Mouse (Mus musculus): ENCODE measurements around the gene Runx1. TPM values are rescaled to one million over a fixed set of nuclear protein-coding genes. Genes with fewer than 3 reads are reported as not detected.

Runx1 gene
- total RNA-seq, 2 experiments from 2014 or later: 3.0 to 3.3 TPM

DNA sequence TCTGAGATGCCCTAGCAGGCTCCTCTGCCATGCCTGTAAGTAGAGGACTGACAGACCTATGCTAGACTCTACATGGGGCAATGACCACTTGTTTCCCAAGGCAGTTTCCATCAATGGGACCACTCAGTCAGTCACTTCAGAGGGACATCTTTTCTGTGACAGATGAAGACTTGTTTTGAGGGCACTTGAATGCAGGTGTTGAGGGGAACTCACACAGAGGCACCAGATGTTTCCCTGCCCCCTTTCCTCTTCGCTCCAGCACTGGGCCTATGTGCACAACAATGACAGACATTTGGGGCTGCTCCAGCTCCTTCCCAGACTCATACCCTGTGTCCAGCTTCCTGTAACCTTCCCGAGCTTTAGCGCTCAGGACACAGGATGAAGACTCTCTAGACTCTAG is 65.9 kb downstream of the Runx1 start:
- intact Hi-C loops (cut with DNase I): no loop called here
- DNase-seq: no peak

DNA sequence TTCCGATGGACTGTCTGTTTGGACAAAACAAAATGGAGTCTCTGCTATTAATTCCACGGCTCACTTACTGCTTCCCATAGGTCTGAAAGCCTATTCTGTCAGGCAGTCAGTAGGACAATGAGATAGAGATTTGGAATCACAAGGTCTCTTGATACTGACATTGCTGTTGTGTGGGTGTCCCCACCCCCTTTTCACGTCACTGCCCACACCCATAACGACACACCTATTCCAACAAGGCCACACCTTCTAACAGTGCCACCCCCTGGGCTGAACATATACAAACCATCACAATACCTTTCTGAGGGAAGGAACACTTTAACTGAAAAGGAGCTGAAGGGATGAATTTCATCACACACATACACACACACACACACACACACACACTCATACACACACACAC is 68.4 kb downstream of the Runx1 start:
- no peak for DNase-seq
- intact Hi-C loops (cut with DNase I): no loop called here

GRCm38 (mm10) chr16:92753944-92754343 is 72.0 kb downstream of the Runx1 start:
- DNase-seq: no peak
- intact Hi-C loops (cut with DNase I): no loop called here

GRCm38 (mm10) chr16:92753139-92753538 is 72.8 kb downstream of the Runx1 start:
- no peak for DNase-seq
- intact Hi-C loops (cut with DNase I): no loop called here

DNA sequence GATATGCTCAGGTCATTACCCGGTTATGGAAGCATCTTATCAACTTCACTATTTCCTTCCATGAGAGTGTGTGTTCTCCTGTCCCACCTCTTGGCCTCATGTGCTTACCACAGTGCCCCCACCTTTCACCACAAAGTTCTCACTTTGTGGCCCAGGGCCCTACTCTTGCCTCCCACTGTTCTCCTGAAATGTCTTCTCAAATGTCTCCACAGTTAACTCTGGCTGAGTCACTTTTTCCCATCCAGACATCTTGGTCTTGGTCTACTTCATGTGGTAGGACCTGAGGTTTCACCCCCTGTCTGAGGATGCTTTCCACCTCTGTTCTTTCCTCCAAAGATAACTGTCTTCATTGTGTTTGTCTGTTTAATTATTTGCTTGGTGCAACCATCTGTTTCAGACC is 77.7 kb downstream of the Runx1 start:
- intact Hi-C loops (cut with DNase I): no loop called here
- DNase-seq: no peak

DNA sequence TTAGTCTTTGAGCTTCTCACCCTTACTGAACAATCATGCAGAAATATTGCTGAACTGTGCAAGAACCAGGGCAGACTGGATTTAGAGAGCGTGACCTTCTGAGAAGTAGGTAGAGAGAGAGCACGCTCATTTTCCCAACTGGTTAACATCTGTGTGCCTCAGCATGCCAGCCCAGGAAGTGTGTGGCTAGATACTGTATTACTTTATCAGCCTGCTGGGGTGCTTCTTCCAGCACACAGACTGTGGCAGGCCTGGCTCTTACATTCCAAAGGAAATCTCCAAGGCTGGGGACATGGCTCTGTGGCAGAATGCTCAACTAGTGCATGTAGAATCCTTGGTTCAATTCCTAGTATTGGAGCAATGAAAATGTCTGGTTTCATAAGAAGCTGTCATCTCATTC is 78.9 kb downstream of the Runx1 start:
- intact Hi-C loops (cut with DNase I): no loop called here
- no peak for DNase-seq

- DNase-seq: no peak
- intact Hi-C loops (cut with DNase I): no loop called here
Observed at GRCm38 (mm10) chr16:92745239-92745638, 80.7 kb downstream of the Runx1 start.

- intact Hi-C loops (cut with DNase I): no loop called here
- DNase-seq: no peak
Observed at GRCm38 (mm10) chr16:92744172-92744777, 81.7 kb downstream of the Runx1 start.

- intact Hi-C loops (cut with DNase I): no loop called here
- DNase-seq: no peak
Observed at GRCm38 (mm10) chr16:92743755-92744154, 82.2 kb downstream of the Runx1 start.

GRCm38 (mm10) chr16:92741342-92741741 is 84.6 kb downstream of the Runx1 start:
- DNase-seq: no peak
- intact Hi-C loops (cut with DNase I): no loop called here

DNA sequence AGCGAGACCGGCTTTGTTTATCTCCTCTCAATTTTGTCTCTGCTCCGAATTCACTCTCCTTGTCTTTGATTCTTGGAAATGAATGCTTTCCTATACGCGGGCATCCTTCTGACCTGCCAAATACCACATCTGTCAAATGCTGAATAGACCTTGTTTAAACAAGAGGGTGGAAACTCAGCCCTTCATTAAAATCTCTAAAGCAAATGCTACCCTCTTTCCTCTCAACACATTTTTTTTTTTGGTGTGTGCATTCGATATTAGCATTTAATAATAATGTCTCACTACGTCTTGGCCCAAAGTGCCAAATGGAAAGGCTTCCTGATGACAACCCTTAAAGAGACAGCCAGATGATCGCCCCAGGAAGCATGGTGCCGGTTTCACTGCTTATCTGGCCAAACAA is 85.4 kb downstream of the Runx1 start:
- intact Hi-C loops (cut with DNase I): no loop called here
- no peak for DNase-seq

DNA sequence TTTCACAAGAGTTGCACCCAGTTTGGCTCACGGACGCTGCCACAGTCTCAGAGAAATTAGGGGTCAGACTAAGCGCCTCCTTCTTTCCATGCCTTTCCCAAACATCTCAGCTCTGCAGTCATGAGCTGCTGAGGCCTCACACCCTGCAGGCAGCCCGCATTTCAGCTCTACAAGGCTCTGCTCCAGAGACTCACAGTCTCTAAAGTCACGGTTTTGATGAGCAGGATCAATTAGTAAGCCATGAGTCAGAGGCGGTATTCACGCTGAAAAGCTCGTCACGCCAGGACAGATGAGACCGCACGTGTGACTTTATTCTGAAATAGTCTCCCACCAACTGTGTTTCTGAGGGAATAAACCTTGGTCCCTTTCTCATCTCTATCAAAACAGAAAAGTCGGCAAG is 86.0 kb downstream of the Runx1 start:
- DNase-seq: no peak
- intact Hi-C loops (cut with DNase I): no loop called here

DNA sequence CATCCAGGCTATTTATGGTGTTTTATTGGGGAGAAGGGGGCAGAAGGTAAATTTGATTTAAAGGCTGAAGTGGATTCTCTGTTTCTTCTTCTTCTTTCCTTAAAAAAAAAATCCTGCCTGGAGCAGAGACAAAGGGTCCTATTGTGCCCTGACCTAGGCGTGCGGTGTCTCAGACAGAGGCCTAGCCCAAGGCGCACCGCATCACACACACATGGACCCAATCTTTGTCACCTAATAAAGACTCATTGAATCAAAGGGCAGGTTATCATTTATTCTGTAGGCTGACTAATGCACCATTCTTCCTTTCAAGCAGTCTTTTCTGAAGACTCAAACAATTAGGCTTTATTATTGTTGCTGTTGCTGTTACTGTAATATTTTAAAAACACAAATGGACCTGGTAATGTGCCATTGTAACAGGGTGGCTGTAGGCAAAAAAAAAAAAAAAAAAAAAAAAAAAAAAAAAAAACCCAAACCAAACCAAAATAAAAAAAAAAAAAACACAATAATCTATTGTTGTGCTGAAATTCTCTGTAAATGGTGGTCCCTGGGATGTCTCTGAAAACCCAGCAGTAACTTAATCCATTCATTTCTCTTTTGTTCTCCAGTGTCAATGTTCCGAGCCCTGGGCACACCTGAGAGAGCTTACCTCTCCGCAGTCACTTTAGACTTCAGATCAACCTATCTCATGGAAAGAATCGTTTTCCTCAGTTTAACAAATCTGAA is 86.7 kb downstream of the Runx1 start:
- no peak for DNase-seq
- intact Hi-C loops (cut with DNase I): no loop called here

GRCm38 (mm10) chr16:92738476-92739010 is 87.4 kb downstream of the Runx1 start:
- no peak for DNase-seq
- intact Hi-C loops (cut with DNase I): no loop called here

GRCm38 (mm10) chr16:92726870-92727269 is 99.1 kb downstream of the Runx1 start:
- no peak for DNase-seq
- intact Hi-C loops (cut with DNase I): no loop called here

DNA sequence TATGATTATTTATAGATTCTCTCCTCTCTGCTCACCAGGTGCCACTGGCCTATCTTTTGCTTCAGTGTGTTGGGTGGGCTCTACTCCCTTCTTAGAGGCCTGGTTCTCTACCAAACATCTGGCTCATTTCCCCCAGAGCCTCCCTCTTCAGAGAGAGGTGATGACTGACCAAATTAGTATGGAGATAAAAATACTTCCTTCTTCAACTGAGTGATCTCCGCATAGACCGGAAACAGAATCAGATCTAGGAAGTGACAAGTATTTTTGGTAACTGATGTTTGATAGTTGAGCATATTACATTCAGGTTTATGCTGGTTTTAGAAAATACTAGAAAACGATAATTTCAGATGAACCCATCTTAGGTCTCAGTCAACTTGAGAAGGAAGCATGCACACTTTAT is 101.4 kb downstream of the Runx1 start:
- intact Hi-C loops (cut with DNase I): no loop called here
- DNase-seq: no peak

GRCm38 (mm10) chr16:92720678-92721077 is 105.3 kb downstream of the Runx1 start:
- intact Hi-C loops (cut with DNase I): no loop called here
- no peak for DNase-seq

DNA sequence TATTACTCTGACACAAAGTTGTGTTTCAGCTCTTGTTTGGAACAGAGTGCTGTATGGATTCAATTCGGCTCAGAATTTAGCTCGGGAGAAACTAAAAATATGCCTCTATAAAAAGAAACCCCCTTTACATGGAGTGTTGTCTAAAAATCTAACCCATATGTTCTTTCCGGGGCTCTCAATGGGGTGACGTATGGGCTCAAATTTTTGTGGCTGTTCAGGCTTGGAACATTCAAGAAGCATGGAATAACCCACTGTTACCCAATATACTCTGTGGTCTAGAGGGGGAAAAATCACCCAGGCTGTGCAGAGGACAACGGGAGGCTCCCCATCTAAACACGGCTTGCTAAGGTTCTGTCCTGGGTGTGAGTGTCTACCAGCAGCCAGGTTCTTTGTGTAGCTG is 106.2 kb downstream of the Runx1 start:
- intact Hi-C loops (cut with DNase I): no loop called here
- DNase-seq: no peak

DNA sequence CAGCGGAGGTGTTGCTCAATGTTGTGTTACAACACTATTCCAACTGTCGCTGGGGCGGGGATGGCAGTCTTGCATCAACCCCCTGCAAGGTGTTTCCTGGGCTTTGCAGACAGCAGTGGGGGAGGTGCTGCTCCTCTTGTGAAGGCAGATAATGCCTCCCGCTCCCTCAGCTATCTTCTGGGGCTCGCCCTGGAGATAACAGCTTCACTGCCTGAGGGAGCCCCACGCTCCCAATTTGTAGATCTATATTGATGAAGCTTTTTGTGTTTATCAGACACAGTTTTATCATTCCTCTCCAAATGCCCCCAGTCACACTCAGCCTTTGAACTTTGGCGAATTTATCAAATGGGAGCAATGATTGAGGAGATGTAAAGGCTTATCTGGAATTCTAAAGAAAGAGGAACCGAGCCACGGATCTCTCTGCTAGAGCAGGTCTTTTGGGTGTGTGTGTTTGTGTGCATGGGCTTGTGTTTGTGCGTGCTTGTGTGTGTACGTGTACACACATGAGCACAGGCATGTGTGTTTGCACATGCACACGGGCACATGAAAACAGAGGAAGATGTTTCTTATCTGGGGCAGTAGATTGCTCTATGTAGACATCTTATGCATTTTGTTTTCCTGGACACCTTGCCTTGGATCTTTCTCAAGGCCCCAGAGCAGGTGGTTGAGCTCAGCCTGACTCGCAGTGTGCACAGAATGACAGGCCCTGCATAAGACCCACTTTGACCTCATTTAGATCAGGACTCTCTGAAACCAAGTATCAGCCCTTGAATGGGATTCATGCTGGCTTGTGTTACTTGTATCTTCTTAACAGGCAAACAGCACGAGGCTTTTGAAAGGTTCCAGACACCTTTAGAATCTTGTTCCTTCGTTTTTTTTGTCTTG is 110.1 kb downstream of the Runx1 start:
- DNase-seq: no peak

DNA sequence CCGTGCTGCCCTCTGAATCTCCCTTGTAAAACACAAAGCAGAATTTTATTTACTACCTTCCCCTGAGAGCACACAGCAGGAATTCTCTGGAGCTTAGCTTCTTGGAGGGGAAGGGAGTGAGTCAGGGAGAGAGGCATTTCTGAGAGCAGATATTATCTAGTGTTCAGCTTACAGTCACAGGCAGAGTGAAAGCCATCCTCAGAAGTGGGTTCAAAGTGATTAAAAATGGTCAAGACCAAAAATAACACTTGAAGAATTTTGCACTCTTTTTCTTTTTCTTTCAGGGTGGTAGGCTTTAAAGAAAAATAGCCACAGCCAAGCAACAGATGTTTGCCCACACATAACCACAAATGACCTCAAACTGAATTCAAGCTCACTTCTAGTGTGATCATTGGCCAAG is 115.8 kb downstream of the Runx1 start:
- intact Hi-C loops (cut with DNase I): no loop called here
- DNase-seq: no peak

More for the DNA sequence above, 110.1 kb downstream of the Runx1 start:
- intact Hi-C loops (cut with DNase I): no loop called here

DNA sequence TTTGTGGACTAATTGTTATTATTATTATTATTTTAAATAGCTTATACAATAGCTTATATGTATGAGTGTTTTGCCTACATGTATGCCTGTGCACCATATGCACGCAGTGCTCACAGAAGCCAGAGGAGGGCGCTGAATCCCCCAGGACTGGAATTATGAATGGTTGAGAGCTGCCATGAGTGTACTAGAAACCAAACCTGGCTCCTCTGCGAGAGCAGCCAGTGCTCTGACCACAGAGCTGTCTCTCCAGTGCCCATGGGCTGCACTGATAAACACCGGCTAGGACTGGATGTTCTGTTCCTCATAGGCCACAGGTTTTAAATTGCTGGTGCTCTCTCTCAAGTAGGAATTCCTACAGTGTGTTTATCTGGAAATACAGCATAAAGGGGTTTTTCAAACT is 117.2 kb downstream of the Runx1 start:
- intact Hi-C loops (cut with DNase I): no loop called here

More for the DNA sequence above, 117.2 kb downstream of the Runx1 start:
- DNase-seq: no peak

Data from gastrocnemius, postnatal 36 days (tissue).